Mouse (Mus musculus) cerebellum, postnatal 4 days (tissue): ENCODE results near the gene Slc25a39.

Experiments used
- DNase-seq, 2 experiments: peaks; one replicate each; pipeline ENCODE4 v3.0.0; 2022; ENCODE audit warnings: low spot score in 2 of 2, mixed read lengths in 1 of 2

The Slc25a39 gene

GRCm38 (mm10) chr11:102407834-102408215, at the start of gene Slc25a39:
Gene Slc25a39 (minus strand): TSS chr11:102407946.
- no peak for DNase-seq

GRCm38 (mm10) chr11:102455740-102456396, 48.1 kb upstream of the Slc25a39 start:
- DNase-seq = peak in 1 of 2 experiments; percentile 65

DNA sequence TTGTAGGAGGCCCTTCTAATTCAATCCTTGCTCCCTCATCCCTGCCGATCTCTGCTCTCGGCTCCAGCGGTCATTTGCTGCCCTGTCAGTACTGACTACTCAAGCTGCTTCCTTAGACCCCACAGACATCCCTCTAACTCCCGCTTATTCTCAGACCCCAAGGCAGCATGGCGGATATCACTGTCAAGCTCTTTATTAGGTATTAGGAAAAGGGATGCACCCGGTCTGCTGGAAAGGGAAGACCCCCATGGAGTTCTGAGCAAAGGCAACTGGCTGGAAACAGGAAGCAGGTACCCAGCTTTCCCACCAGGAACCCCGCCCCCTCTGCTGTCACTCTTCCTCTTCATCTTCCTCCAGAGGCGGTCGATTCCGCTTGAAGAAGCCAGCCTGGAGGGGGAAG, 45.4 kb upstream of the Slc25a39 start:
- no peak for DNase-seq

GRCm38 (mm10) chr11:102449043-102450008, 41.6 kb upstream of the Slc25a39 start:
- DNase-seq = no peak

- no peak for DNase-seq
These were observed 40.6 kb upstream of the Slc25a39 start for GRCm38 (mm10) chr11:102448327-102448726.

DNA sequence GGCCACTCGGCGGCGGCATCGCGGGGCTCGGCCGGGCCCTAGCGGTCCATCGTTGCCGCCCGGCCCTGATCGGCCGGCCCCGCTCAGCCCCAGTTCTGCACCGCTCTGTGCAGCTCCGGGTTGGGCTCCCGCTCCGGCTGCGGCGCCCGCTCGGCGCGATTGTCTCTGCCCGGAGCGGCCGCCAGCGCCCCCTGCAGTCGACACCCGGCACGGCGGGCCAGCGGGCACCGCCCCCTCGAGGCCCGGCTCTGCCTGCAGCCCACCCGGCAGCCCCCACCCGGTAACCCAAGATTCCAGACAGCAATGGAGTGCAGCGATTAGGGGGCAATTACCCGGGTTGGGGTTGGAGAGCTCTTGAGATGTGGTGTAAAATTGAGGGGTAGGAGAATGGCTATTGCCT, 39.8 kb upstream of the Slc25a39 start, which contains the start of gene Fam171a2:
Fam171a2 (minus strand) TSS at position 186 of the 400 bp plus-strand sequence.
- peak; percentile 91 to 96 for DNase-seq

DNA sequence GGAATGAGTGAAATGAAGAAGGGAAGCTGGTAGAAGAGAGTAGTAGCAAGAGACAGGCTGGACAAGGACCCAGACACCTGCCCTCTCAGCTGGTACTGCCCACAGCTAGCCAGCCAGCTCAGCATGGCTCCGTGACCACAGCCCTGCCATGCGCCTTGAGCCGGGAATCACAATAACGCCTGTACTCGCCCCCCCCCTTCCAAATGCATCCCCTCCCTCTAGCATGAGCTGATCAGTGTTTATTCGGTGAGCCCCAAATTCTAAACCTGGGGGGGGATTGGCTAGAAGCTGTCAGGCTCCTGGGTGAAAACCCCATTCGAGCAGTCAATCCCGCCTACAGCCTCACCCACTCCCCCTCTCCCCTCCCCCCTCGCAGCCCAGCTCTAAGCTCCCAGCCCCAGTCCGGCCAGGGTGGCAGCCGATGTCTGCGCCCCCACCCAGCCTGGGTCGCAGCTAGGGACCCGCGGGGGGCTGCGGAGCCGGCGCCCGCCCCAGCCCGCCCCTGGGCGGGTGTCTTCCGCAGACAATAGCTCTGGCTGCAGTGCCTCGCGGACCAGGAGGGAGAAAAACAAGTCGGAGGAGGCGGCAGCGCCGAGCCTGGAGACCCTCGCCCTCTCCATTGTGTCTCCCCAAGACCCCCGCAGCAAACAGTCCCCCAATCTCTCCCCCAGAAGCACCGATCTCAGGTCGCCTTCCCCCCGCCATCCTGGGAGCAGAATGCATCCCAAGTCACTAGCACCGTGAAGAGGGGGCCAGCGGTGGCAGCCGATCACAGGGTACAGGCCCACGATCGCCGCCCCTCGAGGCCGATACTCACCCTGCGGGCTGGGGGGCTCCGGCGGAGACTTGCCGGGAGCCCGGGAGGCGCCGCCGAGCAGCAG, 39.1 kb upstream of the Slc25a39 start:
- DNase-seq = no peak

- no peak for DNase-seq
These were observed 38.2 kb upstream of the Slc25a39 start for GRCm38 (mm10) chr11:102445891-102446361.

- no peak for DNase-seq
These were observed 37.6 kb upstream of the Slc25a39 start for GRCm38 (mm10) chr11:102445264-102445890.

- DNase-seq = no peak
These were observed 37.0 kb upstream of the Slc25a39 start for GRCm38 (mm10) chr11:102444781-102445180.

DNA sequence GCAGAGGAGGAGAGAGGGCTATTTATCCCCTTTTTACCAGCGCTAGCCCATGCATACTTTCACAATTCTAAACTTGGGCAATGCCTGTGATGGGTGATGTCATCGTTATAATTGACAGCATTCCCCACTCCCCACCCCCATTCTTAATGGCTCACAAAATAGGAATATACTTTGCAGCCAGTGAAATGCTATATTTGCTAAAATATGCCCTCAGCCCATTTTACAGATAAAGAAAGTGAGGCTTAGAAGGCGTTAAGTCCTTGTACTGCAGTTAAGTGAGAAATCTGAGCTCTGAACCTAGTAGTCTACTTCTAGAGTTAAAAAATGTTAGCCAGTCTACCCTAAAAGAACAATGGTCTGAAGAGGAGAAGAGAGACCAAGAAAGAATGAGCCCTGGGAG, 36.6 kb upstream of the Slc25a39 start:
- DNase-seq = no peak

DNA sequence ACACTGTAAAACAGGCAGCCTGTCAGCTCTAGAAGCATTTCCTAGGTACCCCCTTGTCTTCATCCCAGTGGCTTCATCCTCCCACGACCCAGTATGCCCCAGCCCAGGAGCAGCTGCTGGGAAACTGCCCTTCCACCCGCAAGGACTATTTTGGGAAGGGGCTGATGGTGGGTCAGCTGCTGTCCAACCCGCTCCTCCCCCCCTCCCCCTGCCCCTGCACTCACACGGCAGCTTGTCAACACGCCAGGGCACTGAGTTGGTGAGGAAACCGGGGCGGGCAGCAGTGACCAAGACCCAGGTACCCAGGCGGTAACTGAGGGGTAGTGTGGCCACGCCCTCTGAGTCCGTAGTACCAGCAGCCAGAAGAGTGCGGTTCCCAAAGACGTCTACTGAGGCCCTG, 36.0 kb upstream of the Slc25a39 start:
- no peak for DNase-seq

- no peak for DNase-seq
These were observed 34.3 kb upstream of the Slc25a39 start for GRCm38 (mm10) chr11:102442089-102442488.

GRCm38 (mm10) chr11:102441434-102441833, 33.7 kb upstream of the Slc25a39 start:
- no peak for DNase-seq

GRCm38 (mm10) chr11:102440255-102440654, 32.5 kb upstream of the Slc25a39 start:
- no peak for DNase-seq

GRCm38 (mm10) chr11:102439093-102440082, 31.6 kb upstream of the Slc25a39 start:
- no peak for DNase-seq

DNA sequence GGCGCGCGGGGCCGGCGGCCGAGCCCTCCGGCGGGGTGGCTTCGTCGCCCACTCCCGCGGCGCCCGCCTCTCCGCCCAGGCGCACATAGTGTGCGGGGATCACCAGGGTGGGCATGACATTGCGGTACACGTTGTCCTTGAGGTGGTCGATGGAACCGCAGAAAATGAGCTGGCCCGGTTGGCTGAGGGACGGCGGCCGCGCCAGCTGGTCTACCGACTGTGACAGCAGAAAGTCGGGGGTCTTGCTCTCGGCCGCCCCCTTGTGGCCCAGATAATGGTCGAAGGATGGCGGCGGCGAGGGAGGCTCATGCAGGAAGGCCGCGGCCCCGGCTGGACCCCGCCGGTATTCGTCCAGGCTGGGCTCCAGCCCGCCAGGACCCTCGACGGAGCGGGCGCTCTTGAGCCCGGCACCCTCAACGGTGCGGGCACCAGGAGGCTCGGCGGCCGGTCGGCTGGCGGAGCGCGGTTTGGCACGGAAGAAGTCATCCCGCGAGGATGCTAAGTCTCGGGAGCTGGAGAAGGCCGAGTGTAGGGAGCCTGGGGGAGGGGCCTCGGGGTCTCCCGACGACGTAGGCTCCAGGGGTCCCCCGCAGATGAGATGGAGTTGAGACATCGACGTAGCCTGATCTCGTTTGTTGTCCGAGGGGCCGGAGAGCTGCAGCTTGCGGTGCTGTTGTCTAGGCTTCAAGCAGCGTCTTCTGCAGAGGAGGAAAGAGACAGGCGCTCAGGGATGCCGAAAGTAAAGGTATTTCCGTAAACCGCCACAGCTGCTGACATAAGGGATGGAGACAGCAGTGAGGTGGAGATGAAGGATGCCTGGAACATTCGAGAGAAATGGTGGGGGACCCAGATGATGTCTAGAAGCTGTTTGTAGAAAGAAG, 30.7 kb upstream of the Slc25a39 start:
- peak; percentile 94 to 98 for DNase-seq

- DNase-seq = peak in 1 of 2 experiments; percentile 73
These were observed 29.6 kb upstream of the Slc25a39 start for GRCm38 (mm10) chr11:102437120-102438061.
